Mouse (Mus musculus) forebrain, embryonic 14.5 days (tissue): ENCODE measurements around the gene Pms1. TPM values are rescaled to one million over a fixed set of nuclear protein-coding genes. Genes with fewer than 3 reads are reported as not detected.
"Not testable (repeated sequence)": the region's sequence is repeated elsewhere in the genome, so short reads cannot be mapped to it uniquely, and the experiment has no call there.

ENCODE experiments used
- ATAC-seq: fragments of 200-750 bp; cut with Nextera tagmentation; 2 replicates; pipeline ENCODE4 v1.8.0; 2017; ENCODE audit warnings: mild to moderate bottlenecking, moderate library complexity
- DNase-seq: peaks from one replicate; pipeline ENCODE4 v3.0.0-alpha.2; 2015; ENCODE audit warnings: low spot score
- H3K27ac ChIP-seq: fragments of 300-500 bp; sonication (generic); 2 replicates; pipeline ENCODE4 v1.5.1; 2014; ENCODE audit warnings: low read depth, mild to moderate bottlenecking, control low read depth, low read length, moderate library complexity
- H3K27me3 ChIP-seq: fragments of 300-500 bp; sonication (generic); replicated peaks from 2 replicates; pipeline ENCODE4 v1.6.1; 2014; ENCODE audit warnings: low read length, control low read depth, mixed read lengths; ENCODE audit not compliant: control insufficient read depth, insufficient read depth
- H3K36me3 ChIP-seq: fragments of 300-500 bp; sonication (generic); 2 replicates; pipeline ENCODE4 v1.6.1; 2014; ENCODE audit warnings: low read length, control low read depth; ENCODE audit not compliant: control insufficient read depth, insufficient read depth
- H3K4me1 ChIP-seq: fragments of 300-500 bp; sonication (generic); 2 replicates; pipeline ENCODE4 v1.6.1; 2014; ENCODE audit warnings: antibody characterized with exemption, low read length, control low read depth; ENCODE audit not compliant: control insufficient read depth, insufficient read depth
- H3K4me2 ChIP-seq: fragments of 300-500 bp; sonication (generic); 2 replicates; pipeline ENCODE4 v1.6.1; 2014; ENCODE audit warnings: mild to moderate bottlenecking, control low read depth, low read length
- H3K4me3 ChIP-seq: fragments of 300-500 bp; sonication (generic); 2 replicates; pipeline ENCODE4 v1.5.1; 2014; ENCODE audit warnings: low read depth, low read length, control low read depth
- H3K9ac ChIP-seq: fragments of 300-500 bp; sonication (generic); 2 replicates; pipeline ENCODE4 v1.6.1; 2014; ENCODE audit warnings: mild to moderate bottlenecking, low read length, control low read depth, moderate library complexity
- H3K9me3 ChIP-seq: fragments of 300-500 bp; sonication (generic); replicated peaks from 2 replicates; pipeline ENCODE4 v1.6.1; 2016; ENCODE audit warnings: low read length, control low read depth, mixed read lengths; ENCODE audit not compliant: control insufficient read depth
- WGBS: fragments of 180-500 bp; shearing (Covaris S2); extraction: QIAGEN DNeasy Blood & Tissue Kit; methylation state at CpG from one replicate; pipeline ENCODE4 v1.1.7; 2014; 5-methylcytosine and 5-hydroxymethylcytosine counted together
- polyA plus RNA-seq: library from polyadenylated mRNA; unstranded; fragments of >200 nt; fragmentation: Nextera tagmentation; extraction: Ambion mirVana; gene quantifications from 2 replicates; pipeline ENCODE4 v1.2.1, GENCODE M21; 2014

The Pms1 gene
- polyA plus RNA-seq = 11.1 and 12.2 TPM in 2 replicates

DNA sequence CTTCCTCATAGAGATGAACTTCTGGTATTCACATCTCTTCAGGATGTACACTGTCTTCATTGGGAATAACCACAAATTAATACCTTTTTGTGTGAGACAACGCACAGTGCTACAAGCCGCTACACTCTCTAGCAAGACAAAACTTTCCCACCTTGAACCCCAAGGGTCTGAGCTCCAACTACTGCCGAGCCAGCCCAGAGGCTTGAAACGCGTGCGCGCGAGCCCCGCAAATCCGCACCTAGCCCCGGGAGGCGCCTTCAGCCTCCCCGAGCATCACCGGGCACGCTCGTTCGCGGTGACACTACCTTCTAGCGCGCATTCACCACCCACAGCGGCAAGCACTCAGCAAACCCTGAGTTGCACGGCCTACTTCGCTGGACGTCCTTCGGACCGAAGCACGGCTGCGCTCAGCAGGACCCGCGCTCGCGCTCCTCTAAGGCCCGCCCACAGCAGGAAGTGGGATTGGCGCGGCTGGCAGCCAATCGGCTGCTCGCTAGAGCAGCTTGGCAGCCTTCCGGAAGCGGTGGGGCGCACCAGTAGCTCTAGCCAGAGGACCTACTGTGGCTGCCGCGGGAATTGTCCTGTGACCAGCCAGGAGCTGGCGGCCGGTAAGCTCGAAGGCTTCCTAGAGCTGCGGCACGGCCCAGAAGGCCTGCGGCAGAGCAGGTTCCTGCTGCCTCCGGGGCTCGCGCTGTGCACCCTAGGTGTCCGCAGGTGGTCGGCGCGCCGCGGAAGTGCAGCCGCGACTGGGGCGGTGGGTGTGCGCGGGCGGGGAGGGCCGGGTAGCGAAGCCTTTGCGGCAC lies at the start of gene Pms1, which contains the start of the genes Ormdl1 and Gm28778:
Gene Pms1, minus strand, starts transcription at position 438 of the 803 bp plus-strand sequence.
Gene Ormdl1, plus strand, starts transcription at position 515 of the 803 bp plus-strand sequence.
Gene Gm28778, plus strand, starts transcription at position 531 of the 803 bp plus-strand sequence.
- Histone ChIP-seq H3K27me3 (no peaks in the 10 kb centered on the region), H3K4me2 (peak within 1 kb of the TSS; percentile 65), H3K36me3 (0 out of 2 replicates have a peak, but pooled peaks cover 2% of the 10 kb centered on the region), H3K4me3 (peak within 1 kb of the TSS; percentile 81), H3K4me1 (peaks cover 7% of the 10 kb centered on the region), H3K27ac (peak within 1 kb of the TSS; percentile 84), H3K9ac (peak within 1 kb of the TSS; percentile 84), H3K9me3 (no peaks in the 10 kb centered on the region)
- WGBS = under 1% methylated on average over 66 of the region's 66 CpGs
- ATAC-seq (peak; percentile 100), DNase-seq (peak; percentile 97)

DNA sequence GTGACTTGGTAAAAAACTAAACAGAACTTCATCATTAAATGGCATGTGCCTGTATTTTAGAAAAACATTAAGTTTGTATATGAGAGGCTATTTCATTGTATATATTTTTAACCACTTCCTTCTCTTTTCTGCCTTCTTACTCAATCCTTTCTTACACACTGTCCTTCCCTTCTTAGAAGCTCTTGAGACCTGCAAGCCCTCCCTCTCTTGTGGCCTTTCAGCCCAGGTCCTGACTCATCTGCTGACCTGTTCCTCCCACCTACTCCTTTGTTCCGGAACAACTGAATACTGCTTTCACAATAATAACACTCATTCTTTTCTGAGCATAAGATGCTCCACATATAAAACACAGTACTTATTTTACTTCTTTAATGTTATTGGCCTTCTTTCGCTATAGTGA lies 44.3 kb upstream of the Pms1 start:
- Histone ChIP-seq H3K36me3 (peaks cover 37% of the 10 kb centered on the region), H3K9ac (no peak overlapping the region), H3K4me2 (no peak overlapping the region), H3K27me3 (no peaks in the 10 kb centered on the region), H3K4me3 (no peak overlapping the region), H3K4me1 (no peaks in the 10 kb centered on the region), H3K9me3 (0 out of 2 replicates have a peak, but pooled peaks cover 3% of the 10 kb centered on the region), H3K27ac (no peak overlapping the region)
- ATAC-seq = no peak
- 100% methylated on average over 2 of the region's 2 CpGs for WGBS
- no peak for DNase-seq

DNA sequence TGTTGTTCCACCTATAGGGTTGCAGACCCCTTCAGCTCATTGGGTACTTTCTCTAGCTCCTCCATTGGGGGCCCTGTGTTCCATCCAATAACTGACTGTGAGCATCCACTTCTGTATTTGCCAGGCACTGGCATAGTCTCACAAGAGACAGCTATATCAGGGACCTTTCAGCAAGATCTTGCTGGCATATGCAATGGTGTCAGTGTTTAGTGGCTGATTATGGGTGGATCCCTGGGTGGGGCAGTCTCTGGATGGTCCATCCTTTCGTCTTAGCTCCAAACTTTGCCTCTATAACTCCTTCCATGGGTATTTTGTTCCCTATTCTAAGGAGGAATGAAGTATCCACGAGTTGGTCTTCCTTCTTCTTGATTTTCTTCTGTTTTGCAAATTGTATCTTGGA lies 40.6 kb upstream of the Pms1 start:
- ATAC-seq, H3K27me3 ChIP-seq: not testable (repeated sequence)
- WGBS = 69% methylated on average over 2 of the region's 2 CpGs

DNA sequence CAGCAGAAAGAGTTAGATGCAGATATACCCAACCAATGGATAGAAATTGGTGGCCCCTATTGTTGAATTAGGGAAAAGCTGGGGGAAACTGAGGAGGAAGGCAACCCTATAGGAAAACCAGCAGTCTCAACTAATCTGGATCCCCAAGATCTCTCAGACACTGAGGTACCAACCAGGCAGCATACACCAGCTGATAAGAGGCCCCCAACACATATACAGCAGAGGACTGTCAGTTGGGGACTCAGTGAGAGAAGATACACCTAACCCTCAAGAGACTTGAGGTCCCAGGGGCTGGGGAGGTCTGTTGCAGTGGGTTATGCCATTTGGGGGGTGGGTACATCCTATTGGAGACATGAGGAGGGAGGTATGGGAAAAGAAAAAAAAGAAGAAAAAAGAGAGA lies 38.6 kb upstream of the Pms1 start:
- H3K36me3 ChIP-seq = no peaks in the 10 kb centered on the region
- H3K9ac ChIP-seq = no peak overlapping the region
- H3K27ac ChIP-seq = no peak overlapping the region
- no peaks in the 10 kb centered on the region for H3K4me1 ChIP-seq
- no peak overlapping the region for H3K4me2 ChIP-seq
- no peaks in the 10 kb centered on the region for H3K9me3 ChIP-seq
- H3K4me3 ChIP-seq = no peak overlapping the region
- no peak for ATAC-seq
- H3K27me3 ChIP-seq = no peaks in the 10 kb centered on the region
- DNase-seq = no peak

More for the DNA sequence above, 40.6 kb upstream of the Pms1 start:
- H3K4me2 ChIP-seq, H3K4me1 ChIP-seq, DNase-seq, H3K9ac ChIP-seq, H3K27ac ChIP-seq, H3K9me3 ChIP-seq, H3K4me3 ChIP-seq: not testable (repeated sequence)
- peaks cover 10% of the 10 kb centered on the region; the same call in 1 of the 2 replicates for H3K36me3 ChIP-seq

DNA sequence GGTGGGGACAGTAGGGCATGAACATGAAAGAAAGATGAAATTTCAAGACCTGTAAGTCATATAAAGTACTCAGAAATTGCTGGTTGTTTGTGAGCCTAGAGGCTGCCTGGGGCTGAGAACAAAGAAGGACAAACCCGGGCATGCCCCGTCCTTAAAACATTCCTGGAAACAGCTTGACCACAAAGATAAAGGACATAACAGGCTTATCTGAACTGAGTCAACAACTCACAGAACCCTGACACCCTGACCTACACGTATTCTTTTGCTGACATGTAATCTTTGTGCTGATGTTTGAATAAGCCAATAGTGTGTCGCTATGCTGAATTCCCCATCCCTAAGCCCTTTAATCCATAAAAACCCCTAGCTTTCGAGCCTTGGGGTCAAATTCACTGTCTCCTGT lies 36.7 kb upstream of the Pms1 start:
- DNase-seq = not testable (repeated sequence)

DNA sequence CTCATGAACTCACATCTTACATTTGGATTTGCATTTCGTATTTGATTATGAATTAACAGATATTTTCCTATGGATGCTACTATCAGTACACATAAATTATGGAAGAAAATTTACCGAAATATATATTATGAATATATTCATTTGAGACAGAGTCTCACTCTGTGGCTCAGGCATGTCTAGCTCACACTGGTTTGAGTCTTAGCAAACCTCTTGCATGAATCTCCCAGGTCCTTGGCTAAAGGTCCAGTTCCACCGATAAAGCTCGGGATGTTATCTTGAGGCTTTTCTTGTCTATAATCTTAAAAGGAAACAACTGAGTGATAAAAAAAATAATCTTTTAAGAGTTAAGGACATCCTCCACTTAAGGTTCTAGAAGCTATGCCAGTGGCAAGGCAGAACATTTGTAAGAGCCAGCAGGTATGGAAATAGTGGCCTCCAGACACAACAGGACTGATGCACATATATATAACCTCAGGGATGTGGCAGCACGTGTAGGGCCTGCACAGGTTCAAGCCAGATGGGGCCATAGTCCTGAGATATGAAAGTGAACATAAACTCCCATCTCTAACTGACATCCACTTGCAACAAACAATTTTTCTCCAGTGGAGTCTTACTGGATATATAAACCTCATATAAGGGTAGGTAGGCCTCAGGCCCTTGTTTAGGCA lies 28.1 kb upstream of the Pms1 start:
- H3K9ac ChIP-seq = no peak overlapping the region

More for the DNA sequence above, 36.7 kb upstream of the Pms1 start:
- H3K4me3 ChIP-seq, H3K36me3 ChIP-seq, H3K4me2 ChIP-seq, H3K9me3 ChIP-seq, H3K27ac ChIP-seq, ATAC-seq, H3K27me3 ChIP-seq, H3K4me1 ChIP-seq, H3K9ac ChIP-seq: not testable (repeated sequence)
- WGBS = 86% methylated on average over 5 of the region's 5 CpGs

GRCm38 (mm10) chr1:53324277-53324676 lies 27.5 kb upstream of the Pms1 start:
- H3K9me3 ChIP-seq = no peaks in the 10 kb centered on the region
- no peak overlapping the region for H3K4me2 ChIP-seq
- no peak overlapping the region for H3K4me3 ChIP-seq
- no peaks in the 10 kb centered on the region for H3K4me1 ChIP-seq
- ATAC-seq (no peak), DNase-seq (no peak)
- no peak overlapping the region for H3K9ac ChIP-seq
- 96% methylated on average over 1 of the region's 1 CpGs for WGBS
- no peak overlapping the region for H3K27ac ChIP-seq
- H3K27me3 ChIP-seq = no peaks in the 10 kb centered on the region
- H3K36me3 ChIP-seq = peaks cover 31% of the 10 kb centered on the region

More for the DNA sequence above, 28.1 kb upstream of the Pms1 start:
- Histone ChIP-seq H3K27me3 (no peaks in the 10 kb centered on the region), H3K4me3 (no peak overlapping the region), H3K9me3 (no peaks in the 10 kb centered on the region), H3K36me3 (peaks cover 30% of the 10 kb centered on the region), H3K4me1 (no peaks in the 10 kb centered on the region), H3K4me2 (no peak overlapping the region), H3K27ac (no peak overlapping the region)
- DNase-seq = no peak
- 92% methylated on average over 5 of the region's 5 CpGs for WGBS
- no peak for ATAC-seq

DNA sequence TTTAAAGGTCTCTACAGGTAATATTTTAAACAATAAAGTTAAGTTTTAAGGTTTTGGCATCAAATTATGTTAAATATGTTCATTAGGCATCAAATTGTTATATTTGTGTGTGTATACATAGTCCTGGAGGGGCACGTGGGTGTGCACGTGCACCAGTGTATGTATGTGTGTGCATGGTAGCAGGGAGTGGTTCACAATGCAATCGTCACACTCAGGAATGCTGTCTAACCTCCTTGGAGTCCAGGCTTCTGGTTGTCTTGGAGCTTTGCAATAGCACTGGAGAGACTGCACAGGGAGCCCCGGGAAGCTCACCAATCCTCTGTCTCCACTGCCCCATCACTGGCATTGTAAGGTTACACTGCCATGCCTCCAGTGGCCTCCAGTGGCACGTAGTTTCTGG lies 26.4 kb upstream of the Pms1 start:
- H3K9me3 ChIP-seq = no peaks in the 10 kb centered on the region
- no peak overlapping the region for H3K9ac ChIP-seq
- H3K36me3 ChIP-seq = peaks cover 31% of the 10 kb centered on the region
- no peaks in the 10 kb centered on the region for H3K4me1 ChIP-seq
- no peak overlapping the region for H3K27ac ChIP-seq
- no peak overlapping the region for H3K4me3 ChIP-seq
- H3K27me3 ChIP-seq = no peaks in the 10 kb centered on the region
- 94% methylated on average over 5 of the region's 5 CpGs for WGBS
- no peak for ATAC-seq
- no peak for DNase-seq
- H3K4me2 ChIP-seq = no peak overlapping the region
